Mouse (Mus musculus) liver, adult 2 months (tissue): ENCODE measurements around the gene Dst.

ENCODE experiments used
- CTCF ChIP-seq: fragments of 200-500 bp; IDR thresholded peaks from 2 replicates; pipeline ENCODE4 v1.5.1; 2011; ENCODE audit warnings: low read depth, low read length, control low read depth
- POLR2A ChIP-seq: fragments of 200-500 bp; IDR thresholded peaks from 2 replicates; pipeline ENCODE4 v1.6.1; 2011; ENCODE audit warnings: low read length, control low read depth; ENCODE audit not compliant: insufficient read depth; ENCODE audit errors: extremely low read depth

DNA sequence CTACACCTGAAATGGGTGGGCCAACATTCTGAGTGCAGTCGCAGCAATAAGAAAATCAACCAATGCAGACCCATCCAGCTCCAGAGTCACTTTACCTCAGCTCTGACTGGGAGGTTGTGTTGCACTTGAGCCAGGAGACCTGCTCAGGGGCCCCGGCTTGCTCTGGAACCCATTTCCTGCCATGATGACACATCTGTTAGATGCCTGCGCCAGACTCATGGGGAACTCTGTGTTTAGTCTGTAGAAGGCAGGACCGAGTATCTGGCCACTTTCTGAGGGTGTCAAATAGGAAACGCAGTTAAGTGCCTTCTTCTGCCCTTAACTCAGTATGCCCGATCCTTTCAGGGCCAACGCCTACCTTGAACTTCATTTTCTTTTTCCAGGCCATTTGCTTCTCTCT is 162.4 kb downstream of the Dst start:
- TF ChIP-seq CTCF (no peak), POLR2A (no peak)
